Mouse (Mus musculus) lung, embryonic 14.5 days (tissue): ENCODE measurements around the gene Arhgef25. TPM values are rescaled to one million over a fixed set of nuclear protein-coding genes. Genes with fewer than 3 reads are reported as not detected.

Experiments used
- ATAC-seq: fragments of 200-750 bp; cut with Nextera tagmentation; 2 replicates; pipeline ENCODE4 v1.8.0; 2017; ENCODE audit warnings: mild to moderate bottlenecking, moderate TSS enrichment, moderate library complexity; ENCODE audit not compliant: insufficient read depth
- DNase-seq: peaks from one replicate; pipeline ENCODE4 v3.0.0-alpha.2; 2015
- H3K27ac ChIP-seq: fragments of 300-500 bp; sonication (generic); 2 replicates; pipeline ENCODE4 v1.5.1; 2014; ENCODE audit warnings: low read depth, mild to moderate bottlenecking, moderate library complexity
- H3K27me3 ChIP-seq: fragments of 300-500 bp; sonication (generic); 2 replicates; pipeline ENCODE4 v1.6.1; 2014; ENCODE audit warnings: low read length, control low read depth; ENCODE audit not compliant: insufficient read depth
- H3K36me3 ChIP-seq: fragments of 300-500 bp; sonication (generic); 2 replicates; pipeline ENCODE4 v1.6.1; 2014; ENCODE audit warnings: control low read depth; ENCODE audit not compliant: insufficient read depth
- H3K4me1 ChIP-seq: fragments of 300-500 bp; sonication (generic); 2 replicates; pipeline ENCODE4 v1.6.1; 2014; ENCODE audit warnings: antibody characterized with exemption, control low read depth; ENCODE audit not compliant: insufficient read depth
- H3K4me2 ChIP-seq: fragments of 300-500 bp; sonication (generic); 2 replicates; pipeline ENCODE4 v1.6.1; 2014; ENCODE audit warnings: mild to moderate bottlenecking
- H3K4me3 ChIP-seq: fragments of 300-500 bp; sonication (generic); 2 replicates; pipeline ENCODE4 v1.5.1; 2014; ENCODE audit warnings: low read depth, low read length
- H3K9ac ChIP-seq: fragments of 300-500 bp; sonication (generic); 2 replicates; pipeline ENCODE4 v1.6.1; 2014
- H3K9me3 ChIP-seq: fragments of 300-500 bp; sonication (generic); 2 replicates; pipeline ENCODE4 v1.6.1; 2016; ENCODE audit warnings: low read depth, low read length, control low read depth
- CTCF ChIP-seq: IDR thresholded peaks from 2 replicates; pipeline ENCODE4 v1.5.1; 2016; ENCODE audit warnings: antibody characterized with exemption, low read depth
- WGBS: fragments of 180-500 bp; shearing (Covaris S2); extraction: QIAGEN DNeasy Blood & Tissue Kit; methylation state at CpG from one replicate; pipeline ENCODE4 v1.1.7; 2014; 5-methylcytosine and 5-hydroxymethylcytosine counted together
- polyA plus RNA-seq: library from polyadenylated mRNA; unstranded; fragments of >200 nt; fragmentation: Nextera tagmentation; extraction: Ambion mirVana; gene quantifications from 2 replicates; pipeline ENCODE4 v1.2.1, GENCODE M21; 2014

The Arhgef25 gene
- polyA plus RNA-seq, 1 experiment from 2014 or later, result 48.7 TPM

DNA sequence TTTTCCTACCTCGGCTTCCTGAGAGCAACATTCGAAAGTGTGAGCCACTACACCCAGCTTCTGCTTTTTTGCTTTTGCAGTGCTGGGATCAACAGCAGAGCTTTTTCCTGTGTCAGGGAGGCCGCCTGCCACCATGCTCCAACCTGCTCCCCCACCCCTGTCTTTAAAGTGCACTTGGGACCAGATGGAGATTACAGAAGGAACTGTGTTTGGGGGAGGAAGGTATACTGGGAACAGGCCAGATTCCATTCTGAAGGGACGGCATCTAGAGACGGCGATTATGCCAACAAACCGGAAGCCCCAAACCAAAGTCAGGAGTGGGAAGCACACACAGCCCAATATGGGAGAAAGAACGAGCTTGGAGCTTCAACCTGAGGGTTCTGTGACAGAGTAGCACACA is 37.3 kb upstream of the Arhgef25 start:
- DNase-seq (no peak), ATAC-seq (no peak)
- H3K4me3 ChIP-seq, result no peak overlapping the region
- WGBS, result 70% methylated on average over 8 of the region's 8 CpGs
- H3K9me3 ChIP-seq, result no peaks in the 10 kb centered on the region
- H3K36me3 ChIP-seq, result no peaks in the 10 kb centered on the region
- no peaks in the 10 kb centered on the region for H3K27me3 ChIP-seq
- no peaks in the 10 kb centered on the region for H3K4me1 ChIP-seq
- H3K9ac ChIP-seq, result no peak overlapping the region
- no peak overlapping the region for H3K27ac ChIP-seq
- no peak overlapping the region for H3K4me2 ChIP-seq
- no peak for TF ChIP-seq CTCF

GRCm38 (mm10) chr10:127226318-127226895 is 36.5 kb upstream of the Arhgef25 start:
- Histone ChIP-seq H3K27ac (no peak overlapping the region), H3K9me3 (no peaks in the 10 kb centered on the region), H3K27me3 (no peaks in the 10 kb centered on the region), H3K4me1 (no peaks in the 10 kb centered on the region), H3K4me3 (no peak overlapping the region), H3K36me3 (no peaks in the 10 kb centered on the region), H3K9ac (no peak overlapping the region), H3K4me2 (no peak overlapping the region)
- ATAC-seq (0 out of 2 replicates have a peak, but pooled peaks have one; percentile 40), DNase-seq (peak; percentile 53)
- 56% methylated on average over 8 of the region's 8 CpGs for WGBS
- TF ChIP-seq CTCF, result peak; percentile 48

- no peaks in the 10 kb centered on the region for H3K36me3 ChIP-seq
- no peak overlapping the region for H3K9ac ChIP-seq
- 24% methylated on average over 10 of the region's 10 CpGs for WGBS
- no peak for ATAC-seq
- H3K27ac ChIP-seq, result no peak overlapping the region
- DNase-seq, result no peak
- H3K4me1 ChIP-seq, result no peaks in the 10 kb centered on the region
- no peak overlapping the region for H3K4me3 ChIP-seq
- no peak for TF ChIP-seq CTCF
- H3K9me3 ChIP-seq, result no peaks in the 10 kb centered on the region
- no peaks in the 10 kb centered on the region for H3K27me3 ChIP-seq
- no peak overlapping the region for H3K4me2 ChIP-seq
Observed at GRCm38 (mm10) chr10:127225732-127226131, 35.8 kb upstream of the Arhgef25 start.

GRCm38 (mm10) chr10:127225213-127225612 is 35.3 kb upstream of the Arhgef25 start:
- no peak overlapping the region for H3K9ac ChIP-seq
- H3K4me2 ChIP-seq, result no peak overlapping the region
- no peaks in the 10 kb centered on the region for H3K4me1 ChIP-seq
- H3K9me3 ChIP-seq, result no peaks in the 10 kb centered on the region
- WGBS, result 48% methylated on average over 6 of the region's 6 CpGs
- no peak overlapping the region for H3K27ac ChIP-seq
- H3K36me3 ChIP-seq, result no peaks in the 10 kb centered on the region
- H3K27me3 ChIP-seq, result no peaks in the 10 kb centered on the region
- ATAC-seq (no peak), DNase-seq (no peak)
- no peak overlapping the region for H3K4me3 ChIP-seq
- TF ChIP-seq CTCF, result no peak

GRCm38 (mm10) chr10:127218339-127218738 is 28.5 kb upstream of the Arhgef25 start:
- Histone ChIP-seq H3K4me1 (no peaks in the 10 kb centered on the region), H3K36me3 (no peaks in the 10 kb centered on the region), H3K9ac (no peak overlapping the region), H3K27me3 (no peaks in the 10 kb centered on the region), H3K4me2 (no peak overlapping the region), H3K9me3 (no peaks in the 10 kb centered on the region), H3K4me3 (no peak overlapping the region), H3K27ac (no peak overlapping the region)
- no peak for DNase-seq
- no peak for ATAC-seq
- no peak for TF ChIP-seq CTCF
- 91% methylated on average over 2 of the region's 2 CpGs for WGBS

- Histone ChIP-seq H3K9me3 (no peaks in the 10 kb centered on the region), H3K27ac (no peak overlapping the region), H3K4me1 (no peaks in the 10 kb centered on the region), H3K36me3 (no peaks in the 10 kb centered on the region), H3K4me2 (no peak overlapping the region), H3K9ac (no peak overlapping the region), H3K27me3 (no peaks in the 10 kb centered on the region), H3K4me3 (no peak overlapping the region)
- DNase-seq (no peak), ATAC-seq (no peak)
- TF ChIP-seq CTCF, result no peak
Observed at GRCm38 (mm10) chr10:127217177-127217576, 27.3 kb upstream of the Arhgef25 start.

DNA sequence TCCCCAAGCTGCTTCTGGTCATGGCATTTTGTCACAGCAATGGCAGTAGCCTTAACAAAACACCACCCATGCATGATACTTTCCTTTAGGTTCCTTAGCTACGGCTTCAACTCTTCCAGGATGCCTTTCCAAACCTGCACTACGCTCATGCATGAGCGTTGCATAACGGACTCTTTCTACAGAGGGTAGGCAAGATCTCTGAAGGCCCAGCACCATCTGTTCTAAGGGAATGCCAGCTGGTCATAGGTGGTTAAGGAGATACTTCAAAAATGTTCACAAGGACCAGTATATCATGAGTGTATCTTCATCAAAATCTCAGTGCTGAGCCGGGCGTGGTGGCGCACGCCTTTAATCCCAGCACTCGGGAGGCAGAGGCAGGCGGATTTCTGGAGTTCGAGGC is 26.6 kb upstream of the Arhgef25 start:
- H3K27me3 ChIP-seq, result no peaks in the 10 kb centered on the region
- no peak overlapping the region for H3K27ac ChIP-seq
- DNase-seq, result no peak
- H3K4me2 ChIP-seq, result no peak overlapping the region
- no peaks in the 10 kb centered on the region for H3K4me1 ChIP-seq
- no peak overlapping the region for H3K4me3 ChIP-seq
- H3K9me3 ChIP-seq, result no peaks in the 10 kb centered on the region
- no peaks in the 10 kb centered on the region for H3K36me3 ChIP-seq
- no peak for TF ChIP-seq CTCF
- 91% methylated on average over 11 of the region's 11 CpGs for WGBS
- no peak overlapping the region for H3K9ac ChIP-seq
- no peak for ATAC-seq

DNA sequence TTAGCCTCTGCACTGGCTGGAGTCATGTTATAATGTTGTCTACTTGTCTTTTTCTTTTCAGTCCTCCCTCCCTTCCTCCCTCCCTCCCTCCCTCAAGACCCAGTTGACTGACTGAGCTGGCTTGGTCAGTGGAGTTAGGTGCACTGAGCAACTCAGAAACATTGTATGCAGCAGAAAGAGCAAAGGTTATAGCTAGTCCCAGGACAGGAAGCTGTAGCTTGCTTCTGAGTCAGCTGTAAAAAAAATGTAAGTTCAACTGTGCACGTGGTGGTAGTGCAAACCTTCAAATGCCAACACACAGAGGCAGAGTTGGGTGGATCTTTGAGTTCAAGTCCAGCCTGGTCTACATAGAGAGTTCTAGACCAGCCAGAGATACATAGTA is 24.5 kb upstream of the Arhgef25 start:
- no peaks in the 10 kb centered on the region for H3K27me3 ChIP-seq
- no peak overlapping the region for H3K9ac ChIP-seq
- no peak overlapping the region for H3K4me2 ChIP-seq
- 42% methylated on average over 1 of the region's 1 CpGs for WGBS
- H3K36me3 ChIP-seq, result no peaks in the 10 kb centered on the region
- no peaks in the 10 kb centered on the region for H3K9me3 ChIP-seq
- DNase-seq, result no peak
- H3K4me1 ChIP-seq, result no peaks in the 10 kb centered on the region
- H3K27ac ChIP-seq, result no peak overlapping the region
- ATAC-seq, result no peak
- no peak overlapping the region for H3K4me3 ChIP-seq
- no peak for TF ChIP-seq CTCF
